Mouse (Mus musculus): ENCODE results near the gene Gpr61. TPM values are rescaled to one million over a fixed set of nuclear protein-coding genes. Genes with fewer than 3 reads are reported as not detected.

The Gpr61 gene
- polyA plus RNA-seq, 1 experiment, result 0.01 TPM

- no peak for DNase-seq (ENCODE audit: low spot score)
Observed at GRCm38 (mm10) chr3:108131216-108131615, 23.5 kb downstream of the Gpr61 start.

- DNase-seq (ENCODE audit: low spot score), result no peak
Observed at GRCm38 (mm10) chr3:108129804-108130203, 24.9 kb downstream of the Gpr61 start.

- DNase-seq (ENCODE audit: low spot score), result no peak
Observed at GRCm38 (mm10) chr3:108129367-108129766, 25.3 kb downstream of the Gpr61 start.

GRCm38 (mm10) chr3:108128520-108128919, 26.2 kb downstream of the Gpr61 start:
- DNase-seq (ENCODE audit: low spot score), result no peak

GRCm38 (mm10) chr3:108126327-108126726, 28.4 kb downstream of the Gpr61 start:
- no peak for DNase-seq (ENCODE audit: low spot score)

GRCm38 (mm10) chr3:108124131-108124530, 30.6 kb downstream of the Gpr61 start:
- no peak for DNase-seq (ENCODE audit: low spot score)

GRCm38 (mm10) chr3:108123242-108123641, 31.4 kb downstream of the Gpr61 start:
- DNase-seq (ENCODE audit: low spot score), result no peak

GRCm38 (mm10) chr3:108121101-108121500, 33.6 kb downstream of the Gpr61 start:
- DNase-seq (ENCODE audit: low spot score), result no peak

GRCm38 (mm10) chr3:108117465-108117864, 37.2 kb downstream of the Gpr61 start:
- no peak for DNase-seq (ENCODE audit: low spot score)

- no peak for DNase-seq (ENCODE audit: low spot score)
Observed at GRCm38 (mm10) chr3:108113591-108114289, 40.9 kb downstream of the Gpr61 start.

GRCm38 (mm10) chr3:108112666-108113065, 42.0 kb downstream of the Gpr61 start:
- no peak for DNase-seq (ENCODE audit: low spot score)

- DNase-seq (ENCODE audit: low spot score), result no peak
Observed at GRCm38 (mm10) chr3:108112246-108112645, 42.4 kb downstream of the Gpr61 start.

- no peak for DNase-seq (ENCODE audit: low spot score)
Observed at GRCm38 (mm10) chr3:108111320-108111719, 43.4 kb downstream of the Gpr61 start.

GRCm38 (mm10) chr3:108105281-108105680, 49.4 kb downstream of the Gpr61 start:
- DNase-seq (ENCODE audit: low spot score), result no peak

GRCm38 (mm10) chr3:108102075-108102474, 52.6 kb downstream of the Gpr61 start:
- no peak for DNase-seq (ENCODE audit: low spot score)

GRCm38 (mm10) chr3:108101594-108101993, 53.1 kb downstream of the Gpr61 start:
- no peak for DNase-seq (ENCODE audit: low spot score)

Other genes starting within 250 kb of the Gpr61 start
- gene Gstm7, start 223.1 kb downstream of the Gpr61 start, polyA plus RNA-seq (2012; rRNA removed), result 2.7 and 5.1 TPM in 2 replicates
- gene Gstm6, start 211.1 kb downstream of the Gpr61 start, polyA plus RNA-seq (2012; rRNA removed), result 2.1 and 2.3 TPM in 2 replicates
- gene Gstm3, start 185.6 kb downstream of the Gpr61 start, polyA plus RNA-seq (2012; rRNA removed), result 0.45 and 0.75 TPM in 2 replicates
- 148 and 153 TPM in 2 replicates for gene Gstm2, start 168.4 kb downstream of the Gpr61 start, polyA plus RNA-seq (2012; rRNA removed)
- 9,762 and 10,289 TPM in 2 replicates for gene Gstm1, start 136.9 kb downstream of the Gpr61 start, polyA plus RNA-seq (2012; rRNA removed)
- gene Gstm4, start 110.0 kb downstream of the Gpr61 start, polyA plus RNA-seq (2012; rRNA removed), result 128 and 151 TPM in 2 replicates
- gene Ampd2, start 68.2 kb downstream of the Gpr61 start, polyA plus RNA-seq (2012; rRNA removed), result 33.5 and 37.8 TPM in 2 replicates
- gene Gnat2, start 62.1 kb downstream of the Gpr61 start, polyA plus RNA-seq (2012; rRNA removed), result 0.39 and 0.57 TPM in 2 replicates
- gene Gnai3, start 8.7 kb downstream of the Gpr61 start, polyA plus RNA-seq (2012; rRNA removed), result 70.4 and 75.8 TPM in 2 replicates
- gene Amigo1, start 31.5 kb upstream of the Gpr61 start, polyA plus RNA-seq (2012; rRNA removed), result 9.4 and 13.1 TPM in 2 replicates
- 8.3 and 8.6 TPM in 2 replicates for gene Cyb561d1, start 46.3 kb upstream of the Gpr61 start, polyA plus RNA-seq (2012; rRNA removed)
- gene Atxn7l2, start 56.1 kb upstream of the Gpr61 start, polyA plus RNA-seq (2012; rRNA removed), result 7.1 and 8.5 TPM in 2 replicates
- 0.56 and 0.96 TPM in 2 replicates for gene Sypl2, start 71.8 kb upstream of the Gpr61 start, polyA plus RNA-seq (2012; rRNA removed)
- 108 and 130 TPM in 2 replicates for gene Psma5, start 102.0 kb upstream of the Gpr61 start, polyA plus RNA-seq (2012; rRNA removed)
- 41.5 and 51.7 TPM in 2 replicates for gene Sort1, start 129.2 kb upstream of the Gpr61 start, polyA plus RNA-seq (2012; rRNA removed)
- gene Mybphl, start 210.0 kb upstream of the Gpr61 start, polyA plus RNA-seq (2012; rRNA removed), result not detected in 2 replicates
- 4.0 and 4.4 TPM in 2 replicates for gene Psrc1, start 229.0 kb upstream of the Gpr61 start, polyA plus RNA-seq (2012; rRNA removed)